Comparison of ENCODE assay signal across 24 mouse cellular contexts in the genomic region with DNA sequence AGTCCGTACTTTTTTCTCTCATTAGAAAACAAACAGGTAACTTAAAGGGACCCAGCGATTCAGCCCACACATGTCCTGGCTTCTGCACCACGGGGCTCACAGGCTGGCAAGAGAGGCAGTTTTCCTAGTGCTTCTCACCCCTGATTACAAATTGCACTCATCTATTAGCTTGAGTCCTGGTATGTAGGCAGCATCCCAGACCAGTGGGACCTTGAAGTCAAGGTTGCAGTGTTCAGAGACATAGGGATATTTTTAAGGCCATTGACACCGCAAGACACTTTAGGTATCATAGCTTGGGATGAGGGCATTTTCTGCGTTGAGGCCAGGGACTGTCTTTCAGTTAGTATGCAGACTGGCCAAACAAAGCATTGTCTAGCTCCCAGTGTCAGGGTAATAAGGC.
"Had no signal": no experiment of that assay in that cellular context is flagged by ENCODE, and none has a peak within 500 bp of the region (broad histone marks: within the 10 kb centered on the region; RNA-seq: fewer than 3 reads in every experiment).

No protein-coding gene starts in this region.

- H3K9me3 ChIP-seq: embryonic facial prominence, embryonic 10.5 days; embryonic facial prominence, embryonic 12.5 days; embryonic facial prominence, embryonic 13.5 days; embryonic facial prominence, embryonic 15.5 days; forebrain, embryonic 10.5 days; forebrain, embryonic 12.5 days; forebrain, embryonic 13.5 days; forebrain, embryonic 15.5 days had no signal

- H3K4me3 ChIP-seq: embryonic facial prominence, embryonic 10.5 days; embryonic facial prominence, embryonic 12.5 days; embryonic facial prominence, embryonic 13.5 days; embryonic facial prominence, embryonic 15.5 days; erythroblast, embryonic 14.5 days; forebrain, embryonic 10.5 days; forebrain, embryonic 12.5 days; forebrain, embryonic 13.5 days; forebrain, embryonic 15.5 days; gastrocnemius, adult 2 months; heart, adult 2 months had no signal

- H3K27ac ChIP-seq: embryonic facial prominence, embryonic 10.5 days; embryonic facial prominence, embryonic 12.5 days; embryonic facial prominence, embryonic 13.5 days; embryonic facial prominence, embryonic 15.5 days; forebrain, embryonic 10.5 days; forebrain, embryonic 12.5 days; forebrain, embryonic 13.5 days; forebrain, embryonic 15.5 days; gastrocnemius, adult 2 months; heart, adult 2 months had no signal

- H3K27me3 ChIP-seq: embryonic facial prominence, embryonic 12.5 days; embryonic facial prominence, embryonic 13.5 days; embryonic facial prominence, embryonic 15.5 days; forebrain, embryonic 12.5 days; forebrain, embryonic 13.5 days; forebrain, embryonic 15.5 days had no signal

- H3K4me1 ChIP-seq: embryonic facial prominence, embryonic 10.5 days; embryonic facial prominence, embryonic 12.5 days; embryonic facial prominence, embryonic 13.5 days; embryonic facial prominence, embryonic 15.5 days; forebrain, embryonic 10.5 days; forebrain, embryonic 12.5 days; forebrain, embryonic 13.5 days; forebrain, embryonic 15.5 days had no signal

- DNase-seq: cerebellum, adult 8-10 months; cerebellum, adult 9-10 months; cerebellum, adult 9-11 months; cerebellum, postnatal 10 days; cerebellum, postnatal 14 days; cerebellum, postnatal 25 days; cerebellum, postnatal 36 days; embryo, embryonic 11 days; forebrain, postnatal 0 days; gastrocnemius, adult 2 months; gastrocnemius, postnatal 10 days; gastrocnemius, postnatal 14 days; gastrocnemius, postnatal 25 days; gastrocnemius, postnatal 36 days had no signal
